Mouse (Mus musculus) adrenal gland, adult (tissue): ENCODE measurements around the gene Retnla.
"Not testable (repeated sequence)": the region's sequence is repeated elsewhere in the genome, so short reads cannot be mapped to it uniquely, and the experiment has no call there.

Experiments
- DNase-seq, 2 experiments: peaks; one replicate each; pipeline ENCODE4 v3.0.0; 2022 to 2023; ENCODE audit warnings: low spot score in 1 of 2; ENCODE audit not compliant: inconsistent age in 2 of 2

Retnla gene

DNA sequence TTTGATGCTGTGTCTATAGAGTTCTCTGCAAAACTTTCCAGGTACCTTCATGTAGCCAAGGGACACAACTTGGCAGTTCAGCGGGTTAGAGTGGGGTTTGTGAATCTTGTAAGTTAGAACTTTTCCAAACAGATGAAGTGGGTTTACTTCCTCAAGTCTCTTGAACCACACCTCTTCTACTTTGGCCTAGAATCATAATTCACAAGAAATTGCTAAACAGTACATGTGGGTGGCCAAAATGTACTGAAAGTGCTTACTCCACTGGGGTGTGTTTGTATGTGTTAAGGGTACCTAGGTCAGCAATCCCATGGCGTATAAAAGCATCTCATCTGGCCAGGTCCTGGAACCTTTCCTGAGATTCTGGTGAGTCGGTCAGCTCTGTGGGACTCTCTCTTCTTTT lies at the start of gene Retnla:
Retnla (plus strand) TSS at position 286 of the 400 bp plus-strand sequence.
- DNase-seq = no peak

DNA sequence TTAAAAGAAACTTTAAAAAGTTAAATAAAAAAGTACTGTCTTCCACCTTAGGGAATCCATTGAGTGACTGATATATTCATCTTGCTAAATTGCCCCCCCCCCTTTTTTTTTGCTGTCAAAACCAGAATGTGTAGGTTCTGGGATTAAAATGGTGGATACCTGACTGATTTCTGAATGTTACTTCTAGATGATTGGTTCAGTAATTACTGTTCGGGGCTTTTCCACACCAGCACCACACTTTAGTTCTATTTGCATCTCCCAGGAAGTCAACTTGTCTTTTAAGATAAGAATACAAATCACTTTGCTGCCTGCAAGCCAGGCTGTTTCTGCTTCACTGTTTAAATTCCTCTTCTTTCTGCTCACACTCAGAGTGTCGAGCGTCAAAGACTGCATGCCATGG lies 44.1 kb upstream of the Retnla start:
- DNase-seq = no peak

DNA sequence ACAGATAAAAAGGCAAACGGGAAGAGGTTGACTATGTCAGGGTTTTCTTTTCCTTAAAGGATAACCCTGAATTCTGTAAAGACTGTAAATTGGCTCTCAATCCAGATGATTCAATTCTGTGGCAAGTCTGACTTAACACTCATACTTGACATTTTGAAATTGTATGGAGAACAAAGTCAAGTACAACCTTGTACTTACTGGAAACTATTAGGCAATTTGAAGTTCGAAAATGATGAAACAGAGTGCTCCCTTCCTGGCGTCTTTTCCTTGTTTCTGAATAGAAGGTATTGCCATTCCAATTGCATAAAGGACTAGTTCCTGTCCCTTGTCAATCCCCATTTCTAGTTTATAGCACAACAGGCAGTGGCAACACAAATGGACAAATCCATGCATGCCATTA lies 42.9 kb upstream of the Retnla start:
- peak in 1 of 2 experiments; percentile 74 for DNase-seq

DNA sequence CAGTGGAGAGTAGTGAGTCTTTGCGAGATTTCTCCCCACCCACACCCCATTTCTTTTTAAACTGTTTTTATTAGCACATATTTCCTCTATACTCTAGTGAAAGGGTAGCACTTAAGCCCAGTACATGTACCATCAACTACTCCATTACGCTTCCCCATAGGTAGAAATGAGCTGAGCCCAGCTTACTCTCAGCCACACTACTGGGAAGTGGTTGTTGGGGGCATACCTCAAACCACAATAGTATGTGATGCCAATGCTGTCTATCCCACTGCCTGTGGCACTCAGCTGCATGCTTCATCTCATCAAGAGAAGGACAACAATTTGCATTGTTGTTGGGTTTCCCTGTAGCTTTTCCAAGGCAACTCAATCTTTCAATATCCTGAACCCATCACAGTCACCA lies 41.4 kb upstream of the Retnla start:
- no peak for DNase-seq

DNA sequence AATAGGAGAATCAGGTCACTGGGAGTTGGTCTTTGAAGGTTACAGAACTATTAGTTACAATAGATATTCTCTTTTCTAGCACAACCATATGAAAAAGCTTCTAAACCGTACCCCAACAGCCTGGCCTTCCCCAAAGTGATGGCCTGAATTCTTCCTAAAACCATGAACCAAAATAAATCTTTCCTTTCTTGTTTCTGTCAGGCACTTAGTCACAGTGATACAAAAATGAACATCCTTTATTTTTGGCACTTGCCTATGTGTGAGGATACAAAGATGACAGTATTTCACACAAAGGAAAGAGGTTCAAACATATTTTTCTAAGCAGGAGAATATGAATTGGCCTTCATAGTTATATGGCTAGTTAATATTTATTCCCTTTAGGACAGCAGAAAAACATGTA lies 36.9 kb upstream of the Retnla start:
- no peak for DNase-seq

DNA sequence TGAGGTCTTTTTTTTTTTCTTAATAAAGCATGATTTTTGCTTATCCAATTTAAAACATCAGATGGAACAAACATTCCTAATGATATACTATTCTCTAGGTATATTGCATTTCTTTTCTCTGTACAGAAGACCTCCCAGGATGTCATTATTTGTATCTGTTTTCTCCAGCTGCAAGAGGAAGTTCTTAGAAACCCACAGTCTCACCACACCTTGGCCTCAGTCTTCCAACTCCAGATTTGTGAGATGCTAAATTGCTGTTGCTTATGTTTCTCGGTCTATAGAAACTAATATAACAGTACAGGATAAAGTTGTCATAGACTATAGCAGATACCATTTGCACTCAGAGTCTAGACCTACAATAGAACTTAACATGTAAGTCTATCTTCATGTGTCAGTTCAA lies 35.8 kb upstream of the Retnla start:
- no peak for DNase-seq

DNA sequence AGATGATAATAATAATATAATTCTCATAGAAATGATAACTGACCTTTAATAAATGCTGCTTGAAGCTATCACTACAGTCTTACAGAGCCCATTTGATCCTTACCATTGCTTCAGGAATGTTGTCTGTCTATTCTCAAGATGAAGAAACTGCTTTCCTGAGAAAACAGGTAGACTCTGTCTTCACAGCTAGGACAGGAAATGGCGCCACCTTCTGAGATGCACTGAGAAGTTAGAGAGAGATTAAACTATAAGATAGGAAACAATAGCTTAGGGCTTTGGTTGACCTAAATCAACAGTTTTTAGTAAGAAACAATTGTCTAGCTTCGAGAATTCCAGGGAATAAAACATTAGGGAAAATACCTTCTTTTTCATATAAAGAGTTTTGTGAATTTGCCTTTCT lies 33.0 kb upstream of the Retnla start:
- peak in 1 of 2 experiments; percentile 37 for DNase-seq

DNA sequence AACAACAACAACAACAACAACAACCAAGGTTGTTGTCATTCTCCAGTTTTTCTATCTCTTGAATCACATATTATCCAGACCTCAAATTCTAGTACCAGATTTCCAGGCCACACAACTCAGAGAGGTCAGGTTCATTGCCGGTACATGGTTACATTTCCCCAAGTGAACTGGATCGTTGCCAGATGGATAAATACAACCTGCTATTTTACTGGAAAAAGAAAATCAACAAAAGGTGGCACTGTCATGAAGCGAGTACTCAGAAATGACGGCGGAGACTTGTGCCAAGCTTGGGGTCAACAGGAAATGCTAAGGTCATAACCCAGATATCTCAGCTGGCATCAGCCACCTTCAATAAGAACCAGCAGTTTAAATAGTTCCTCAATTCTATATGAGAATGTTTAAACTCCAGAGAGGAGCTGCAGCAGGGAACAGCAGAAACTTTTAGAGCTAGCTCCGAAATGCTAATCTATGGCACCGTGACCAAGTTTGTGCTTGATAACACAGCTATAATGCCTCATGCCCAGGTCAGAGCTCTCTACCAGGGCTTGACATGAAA lies 30.4 kb upstream of the Retnla start:
- no peak for DNase-seq

DNA sequence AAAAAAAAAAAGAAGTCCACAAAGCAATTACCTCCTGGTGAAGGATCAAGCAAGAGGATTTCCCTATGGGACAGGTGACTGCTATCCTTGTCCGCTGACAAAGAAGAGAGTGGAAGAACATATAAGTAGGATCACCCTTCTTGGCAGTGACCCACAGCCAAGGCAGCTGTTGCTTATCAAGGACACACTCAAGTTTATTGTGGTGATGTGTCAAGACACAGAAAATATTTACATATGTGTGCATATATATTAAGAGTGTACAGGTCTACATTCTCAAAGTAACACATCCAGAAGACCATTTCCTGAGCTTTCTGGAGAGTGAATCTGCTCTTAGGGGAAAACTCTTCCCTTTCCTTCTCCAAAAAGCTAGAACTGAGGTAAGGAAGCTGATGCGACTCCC lies 25.7 kb upstream of the Retnla start, which contains the start of gene Retnlb:
Retnlb (plus strand) TSS at position 162 of the 400 bp plus-strand sequence.
- DNase-seq = no peak

DNA sequence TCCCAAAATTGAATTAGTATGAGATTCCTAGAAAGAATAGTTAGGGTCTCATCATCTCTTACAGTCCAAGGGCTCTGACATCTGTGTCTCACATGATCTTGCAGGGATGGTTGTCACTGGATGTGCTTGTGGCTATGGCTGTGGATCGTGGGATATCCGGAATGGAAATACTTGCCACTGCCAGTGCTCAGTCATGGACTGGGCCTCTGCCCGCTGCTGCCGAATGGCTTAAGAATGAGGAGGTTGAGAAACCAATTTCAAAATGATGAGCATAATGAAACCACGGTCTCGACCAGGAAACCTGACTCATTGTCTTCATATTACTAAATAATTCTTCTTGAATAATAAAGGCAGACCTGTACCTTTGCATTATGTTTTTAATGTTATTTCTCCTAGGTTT lies 23.8 kb upstream of the Retnla start:
- peak in 1 of 2 experiments; percentile 19 for DNase-seq

DNA sequence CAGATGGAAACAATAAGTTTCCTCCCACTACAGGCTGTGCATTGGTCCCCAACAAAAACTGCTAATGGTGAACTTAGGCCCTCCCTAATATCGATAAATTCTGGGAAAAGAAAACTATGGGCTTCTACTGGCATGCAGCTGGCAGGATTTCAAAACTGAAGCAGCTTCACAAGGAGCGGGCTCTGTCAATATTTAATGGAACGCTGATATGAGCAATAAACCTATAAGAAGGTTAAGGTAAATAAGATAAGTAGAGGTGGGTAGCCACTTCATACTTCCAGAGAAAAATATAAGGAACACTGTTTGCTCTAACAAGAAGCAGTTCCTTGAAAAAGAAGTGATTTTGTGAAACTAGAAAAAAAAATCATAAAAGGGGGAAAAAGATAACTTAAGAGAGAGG lies 15.9 kb upstream of the Retnla start:
- no peak for DNase-seq

DNA sequence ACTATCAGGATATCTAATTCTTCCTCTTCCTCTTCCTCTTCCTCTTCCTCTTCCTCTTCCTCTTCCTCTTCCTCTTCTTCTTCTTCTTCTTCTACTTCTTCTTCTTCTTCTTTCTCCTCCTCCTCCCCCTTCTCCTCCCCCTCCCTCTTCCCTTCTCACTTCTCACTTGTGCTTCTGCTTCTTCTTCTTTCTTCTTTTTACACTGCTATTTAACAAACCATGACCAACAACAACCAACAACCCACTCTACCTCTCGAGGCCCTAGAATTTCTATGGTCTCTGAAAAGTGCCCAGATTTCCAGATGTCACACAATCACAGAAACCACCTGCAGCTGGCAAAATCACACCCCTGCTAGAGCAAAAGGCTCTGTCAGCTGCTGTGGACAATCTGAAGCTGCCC lies 14.7 kb upstream of the Retnla start:
- DNase-seq = no peak

DNA sequence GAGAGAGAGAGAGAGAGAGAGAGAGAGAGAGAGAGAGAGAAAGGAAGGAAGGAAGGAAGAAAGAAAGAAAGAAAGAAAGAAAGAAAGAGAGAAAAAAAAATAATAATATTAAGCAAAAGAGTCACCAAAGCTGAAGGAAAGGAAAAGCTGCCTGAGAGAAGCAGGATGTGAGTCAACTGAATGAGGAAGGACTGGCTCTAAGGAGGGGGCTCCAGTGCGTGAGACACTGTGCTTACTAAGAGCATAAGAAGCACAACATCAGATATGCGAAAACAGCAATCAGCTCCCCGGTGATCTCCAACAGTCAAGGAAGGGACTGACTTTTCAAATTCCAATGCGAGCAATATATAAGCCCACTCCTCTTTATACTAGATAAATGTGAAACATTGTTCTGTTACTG lies 13.3 kb upstream of the Retnla start:
- no peak for DNase-seq

DNA sequence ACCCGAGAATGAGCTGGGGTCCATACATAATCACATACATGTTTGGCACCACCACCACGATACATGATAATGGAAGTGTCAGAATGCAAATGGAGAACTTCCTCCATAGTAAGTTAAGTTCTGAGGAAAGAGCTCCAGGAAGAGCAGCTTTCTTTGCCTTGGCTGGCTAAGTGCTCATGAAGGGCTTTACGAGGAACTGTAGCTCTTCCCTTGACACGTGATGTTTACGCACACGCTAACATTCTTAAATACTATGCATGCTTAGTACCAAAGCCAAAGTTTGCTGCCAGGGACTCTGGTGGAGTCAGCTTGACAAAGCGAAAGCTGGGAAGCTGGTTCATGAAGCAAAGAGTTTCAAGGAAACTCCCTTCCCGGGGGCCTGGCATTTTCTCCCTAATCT lies 10.3 kb upstream of the Retnla start:
- DNase-seq = no peak

DNA sequence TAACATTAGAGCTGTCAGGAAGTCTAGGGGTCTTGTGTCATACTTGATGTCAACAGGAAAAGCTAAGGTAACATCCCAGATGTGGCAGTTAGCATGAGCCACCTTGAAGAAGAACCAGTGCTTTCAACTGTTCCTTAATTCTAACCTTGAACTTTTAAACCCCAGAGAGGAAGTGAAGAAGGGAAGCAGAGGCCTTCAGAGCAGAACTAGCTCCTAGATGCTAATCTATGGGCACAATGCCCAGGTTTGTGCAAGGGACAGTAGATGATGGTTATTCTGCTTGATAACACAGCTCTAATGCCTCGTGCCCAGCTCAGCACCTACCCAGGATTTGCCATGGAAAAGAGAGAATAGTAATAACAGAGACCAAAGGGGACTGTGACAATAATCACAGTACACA lies 8.7 kb upstream of the Retnla start:
- not testable (repeated sequence) for DNase-seq

DNA sequence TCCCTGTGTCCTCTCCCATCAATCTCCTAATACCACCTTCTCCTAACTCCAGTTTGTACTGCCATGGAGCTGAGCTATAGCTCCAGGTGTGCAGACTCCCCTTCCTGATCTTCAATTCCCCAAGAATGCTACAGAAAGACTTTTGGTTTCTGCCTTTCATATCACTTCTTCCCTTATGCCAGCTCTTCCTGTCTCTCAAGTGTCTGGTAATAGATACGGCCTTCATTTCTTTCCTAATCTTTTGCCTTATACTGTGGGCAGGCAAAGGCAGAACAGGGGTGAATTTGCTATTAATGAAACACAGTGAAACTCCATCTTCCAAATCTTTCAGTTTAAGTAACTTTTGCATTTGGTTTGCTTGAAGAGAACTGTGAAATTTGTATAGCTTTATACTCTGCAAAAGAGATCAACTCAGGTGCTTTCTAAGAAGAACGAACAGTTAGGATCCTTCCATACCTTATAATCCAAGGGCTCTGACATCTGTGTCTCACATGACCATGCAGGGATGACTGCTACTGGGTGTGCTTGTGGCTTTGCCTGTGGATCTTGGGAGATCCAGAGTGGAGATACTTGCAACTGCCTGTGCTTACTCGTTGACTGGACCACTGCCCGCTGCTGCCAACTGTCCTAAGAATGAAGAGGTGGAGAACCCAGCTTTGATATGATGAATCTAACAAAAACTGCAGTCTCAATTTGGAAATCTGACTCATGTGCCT lies 1.5 kb downstream of the Retnla start:
- DNase-seq = no peak

DNA sequence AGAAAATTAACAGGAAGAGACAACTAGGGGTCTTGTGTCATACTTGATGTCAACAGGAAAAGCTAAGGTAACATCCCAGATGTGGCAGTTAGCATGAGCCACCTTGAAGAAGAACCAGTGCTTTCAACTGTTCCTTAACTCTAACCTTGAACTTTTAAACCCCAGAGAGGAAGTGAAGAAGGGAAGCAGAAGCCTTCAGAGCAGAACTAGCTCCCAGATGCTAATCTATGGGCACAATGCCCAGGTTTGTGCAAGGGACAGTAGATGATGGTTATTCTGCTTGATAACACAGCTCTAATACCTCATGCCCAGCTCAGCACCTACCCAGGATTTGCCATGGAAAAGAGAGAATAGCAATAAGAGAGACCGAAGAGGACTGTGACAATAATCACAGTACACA lies 22.7 kb downstream of the Retnla start:
- DNase-seq = not testable (repeated sequence)

DNA sequence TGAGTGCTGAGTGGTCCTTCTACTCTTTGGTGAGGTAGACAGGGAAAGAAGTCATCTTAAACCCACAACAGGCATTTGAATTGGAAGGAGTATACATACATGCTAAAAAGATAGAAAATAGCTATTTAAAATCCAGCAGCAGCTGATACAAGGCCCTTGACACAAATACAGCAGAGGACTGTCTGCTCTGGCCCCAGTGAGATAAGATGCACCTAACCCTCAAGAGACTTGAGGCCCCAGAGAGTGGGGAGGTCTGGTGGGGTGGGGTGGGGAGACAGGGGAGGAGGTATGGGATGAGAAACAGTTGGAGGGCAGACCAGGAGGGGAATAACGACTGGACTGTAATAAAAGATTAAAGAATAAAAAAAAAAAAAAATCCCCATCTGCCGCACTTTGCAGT lies 25.3 kb downstream of the Retnla start:
- DNase-seq = no peak

DNA sequence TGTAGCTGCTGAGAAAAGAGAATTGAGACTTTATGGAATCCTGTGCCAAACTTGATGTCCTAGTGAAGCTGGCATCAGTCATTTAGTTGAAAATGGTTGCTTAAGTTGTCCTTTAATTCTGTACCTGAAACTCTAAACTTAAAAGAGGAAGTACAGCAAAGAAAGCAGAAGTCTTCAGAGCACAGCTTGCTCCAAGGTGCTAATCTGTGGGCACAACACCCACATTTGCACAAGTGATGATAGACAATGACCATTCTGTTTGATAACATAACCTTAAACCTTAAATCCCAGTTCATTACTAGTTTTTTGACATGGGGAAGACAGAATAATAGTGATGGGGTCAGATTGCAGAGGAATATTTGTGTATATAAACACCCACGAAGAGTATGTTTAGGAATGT lies 26.3 kb downstream of the Retnla start:
- DNase-seq = no peak

DNA sequence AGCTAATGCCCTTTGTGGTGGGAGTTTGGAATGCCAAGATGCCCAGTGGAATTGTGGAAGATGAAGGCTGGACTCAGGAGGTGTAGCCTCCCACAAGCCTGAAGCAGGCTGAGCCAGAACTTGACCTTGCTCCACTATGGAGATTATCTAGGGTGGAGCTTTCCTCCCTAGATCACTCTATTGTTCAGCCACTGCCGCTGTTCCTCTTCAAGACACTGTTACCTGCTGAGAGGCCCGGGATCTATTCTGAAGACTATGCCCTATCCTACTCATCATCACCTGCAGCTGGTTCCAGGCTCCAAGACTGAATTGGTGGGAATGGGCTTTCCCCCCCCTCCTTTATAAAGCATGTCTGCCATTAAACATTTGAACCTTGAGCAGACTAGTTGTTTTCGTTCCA lies 27.3 kb downstream of the Retnla start:
- DNase-seq = no peak

DNA sequence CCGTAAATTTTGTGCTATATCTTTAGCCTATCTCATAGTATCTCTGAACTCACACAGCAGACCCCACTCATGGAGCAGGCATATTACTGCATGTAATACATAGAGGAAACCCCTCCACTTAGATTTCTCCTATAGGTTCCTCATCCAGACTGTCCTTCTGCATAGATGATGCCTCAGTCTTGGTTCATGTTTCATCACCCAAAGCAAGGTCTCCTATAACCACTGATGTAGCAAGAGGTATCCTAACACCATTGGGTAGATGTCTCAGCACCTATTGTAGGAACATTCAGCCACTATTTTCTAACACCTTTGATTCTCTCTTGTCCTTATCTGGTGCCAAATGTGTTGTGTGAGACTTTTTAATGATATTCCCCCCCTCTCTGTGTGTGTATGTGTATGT lies 29.4 kb downstream of the Retnla start:
- no peak for DNase-seq

DNA sequence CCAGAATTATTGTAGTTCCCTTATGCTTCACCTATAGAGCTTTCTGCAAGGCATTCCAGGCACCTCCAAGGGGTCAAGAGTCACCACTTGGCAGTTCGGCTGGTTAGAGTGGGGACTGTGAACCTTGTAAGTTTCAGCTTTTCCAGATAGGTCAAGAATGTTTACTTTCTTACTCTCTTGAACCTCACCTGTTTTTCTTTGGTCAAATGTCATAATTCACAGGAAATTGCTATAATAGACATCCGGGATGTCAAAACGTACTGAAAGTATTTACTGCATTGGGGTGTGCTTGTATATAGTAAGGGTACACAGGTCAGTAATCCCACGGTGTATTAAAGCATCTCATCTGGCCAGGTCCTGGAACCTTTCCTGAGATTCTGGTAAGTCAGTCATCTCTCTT lies 30.0 kb downstream of the Retnla start, which contains the start of gene Retnlg:
Retnlg (plus strand) TSS at position 301 of the 400 bp plus-strand sequence.
- DNase-seq = no peak

DNA sequence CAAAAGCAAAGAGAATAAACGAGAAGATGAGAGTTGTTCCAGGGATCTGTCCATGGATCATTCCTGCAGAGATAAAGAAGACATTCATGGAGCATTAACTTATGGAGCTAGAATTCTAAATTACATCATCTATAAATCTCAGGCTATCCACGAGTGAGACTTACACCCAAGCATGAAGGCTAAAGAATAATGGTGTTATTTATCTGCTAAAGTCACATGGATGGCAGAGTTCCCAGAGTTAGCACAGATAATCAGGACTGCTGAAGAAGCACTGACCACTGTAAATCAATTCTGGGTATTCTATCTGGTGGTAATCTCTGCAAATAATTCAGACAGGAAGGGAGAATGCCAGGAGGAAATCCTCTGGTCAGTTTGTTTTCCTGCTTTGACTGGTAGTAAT lies 48.4 kb downstream of the Retnla start:
- DNase-seq = peak in 1 of 2 experiments; percentile 27
